Mouse (Mus musculus) spleen, adult 18-20 months (tissue): ENCODE results near the gene Ppm1m.
A peak's percentile ranks its signal among the peaks of the same experiment; 100 is the strongest.

Experiments
- DNase-seq, 2 experiments: peaks; one replicate each; pipeline ENCODE4 v3.0.0; 2022; ENCODE audit warnings: mixed read lengths in 2 of 2

Gene Ppm1m

GRCm38 (mm10) chr9:106156921-106157622 lies 42.5 kb downstream of the Ppm1m start:
- no peak for DNase-seq

- DNase-seq, result peak; percentile 14 to 33
Observed at GRCm38 (mm10) chr9:106156419-106156818, 43.1 kb downstream of the Ppm1m start.

- no peak for DNase-seq
Observed at GRCm38 (mm10) chr9:106154106-106154505, 45.4 kb downstream of the Ppm1m start.

GRCm38 (mm10) chr9:106149399-106149754 lies 50.2 kb downstream of the Ppm1m start:
- no peak for DNase-seq

GRCm38 (mm10) chr9:106148541-106149398 lies 50.8 kb downstream of the Ppm1m start:
- DNase-seq, result no peak

GRCm38 (mm10) chr9:106147851-106148431 lies 51.6 kb downstream of the Ppm1m start:
- no peak for DNase-seq

- no peak for DNase-seq
Observed at GRCm38 (mm10) chr9:106147281-106147680, 52.3 kb downstream of the Ppm1m start.

- DNase-seq, result no peak
Observed at GRCm38 (mm10) chr9:106145582-106145981, 54.0 kb downstream of the Ppm1m start.
